Mouse (Mus musculus): ENCODE results near the gene Cuedc2.

Gene Cuedc2

DNA sequence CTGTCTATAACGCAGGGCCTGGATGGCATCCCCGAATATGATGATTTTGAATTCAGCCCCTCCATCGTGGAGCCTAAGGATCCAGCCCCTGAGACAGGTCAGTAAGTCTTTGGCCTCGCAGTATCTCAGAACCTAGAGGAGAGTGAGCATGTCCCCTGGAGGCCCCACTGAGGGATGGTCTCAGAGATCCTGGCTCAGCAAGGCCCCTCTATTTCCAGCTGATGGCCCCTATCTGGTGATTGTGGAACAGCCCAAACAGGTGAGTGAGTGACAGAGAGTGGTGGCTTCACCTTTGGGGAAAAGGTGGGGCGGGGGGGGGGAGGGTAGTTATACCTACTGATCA is 32.3 kb downstream of the Cuedc2 start:
- no peak for DNase-seq

DNA sequence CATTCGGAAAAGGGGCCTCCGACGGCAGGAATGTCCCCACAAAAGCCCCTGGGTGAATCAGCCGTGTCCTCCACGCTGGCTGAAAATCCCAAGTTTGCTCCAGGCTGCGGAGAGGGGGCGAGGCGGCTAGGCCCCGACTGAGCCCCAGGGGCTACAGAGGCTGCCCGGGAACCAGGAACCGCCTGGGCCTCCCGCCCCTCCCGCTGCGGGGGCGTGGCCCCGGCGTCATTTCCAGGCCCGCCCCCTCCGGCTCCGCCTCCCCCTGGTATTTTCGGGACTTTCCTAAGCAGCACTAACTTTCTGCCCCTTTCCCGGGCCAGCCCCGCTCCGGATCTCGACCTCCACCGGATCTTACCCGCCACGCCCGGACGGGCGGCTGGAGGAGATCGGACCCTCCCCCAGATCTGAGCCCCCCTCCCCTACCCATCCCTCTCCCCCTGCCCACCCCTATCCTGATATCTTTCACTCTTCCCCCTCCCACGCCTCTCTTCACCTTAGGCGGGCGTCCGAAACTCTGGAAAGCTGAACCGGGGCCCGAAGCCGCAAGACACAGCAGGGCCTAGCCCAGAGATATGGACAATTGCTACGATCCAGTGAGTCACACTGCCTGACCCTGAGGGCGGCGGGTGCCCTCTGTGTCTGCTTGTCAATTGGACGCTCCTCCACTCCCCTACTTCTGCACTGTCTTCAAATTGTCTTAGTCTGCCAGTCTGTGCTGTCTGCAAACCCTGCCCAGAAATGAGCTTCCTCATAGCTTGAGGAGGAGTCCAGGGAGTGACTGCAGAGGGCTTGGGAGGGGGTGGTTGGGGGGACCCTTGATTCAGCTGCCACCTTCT is 32.9 kb downstream of the Cuedc2 start:
- peak; percentile 75 for DNase-seq

DNA sequence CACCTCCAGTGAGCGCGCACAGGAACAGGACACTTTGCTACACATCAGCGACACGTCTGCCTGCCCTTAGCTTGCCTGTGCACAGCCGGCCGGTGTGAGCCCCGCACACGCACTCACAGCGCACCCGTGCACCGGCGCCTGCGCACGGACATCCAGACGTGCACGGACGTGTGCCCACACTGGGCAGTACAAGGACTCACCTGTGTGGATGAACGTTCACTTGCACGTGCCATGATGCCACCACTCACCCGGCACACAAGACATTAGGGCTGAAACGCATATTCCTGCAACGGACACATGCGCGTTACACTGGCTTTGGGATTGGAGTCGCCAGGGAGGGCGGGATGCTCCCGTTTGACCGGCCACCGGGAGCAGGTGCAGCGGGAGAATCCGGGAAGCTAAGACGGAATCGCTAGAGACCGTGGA is 33.6 kb downstream of the Cuedc2 start:
- DNase-seq: no peak

DNA sequence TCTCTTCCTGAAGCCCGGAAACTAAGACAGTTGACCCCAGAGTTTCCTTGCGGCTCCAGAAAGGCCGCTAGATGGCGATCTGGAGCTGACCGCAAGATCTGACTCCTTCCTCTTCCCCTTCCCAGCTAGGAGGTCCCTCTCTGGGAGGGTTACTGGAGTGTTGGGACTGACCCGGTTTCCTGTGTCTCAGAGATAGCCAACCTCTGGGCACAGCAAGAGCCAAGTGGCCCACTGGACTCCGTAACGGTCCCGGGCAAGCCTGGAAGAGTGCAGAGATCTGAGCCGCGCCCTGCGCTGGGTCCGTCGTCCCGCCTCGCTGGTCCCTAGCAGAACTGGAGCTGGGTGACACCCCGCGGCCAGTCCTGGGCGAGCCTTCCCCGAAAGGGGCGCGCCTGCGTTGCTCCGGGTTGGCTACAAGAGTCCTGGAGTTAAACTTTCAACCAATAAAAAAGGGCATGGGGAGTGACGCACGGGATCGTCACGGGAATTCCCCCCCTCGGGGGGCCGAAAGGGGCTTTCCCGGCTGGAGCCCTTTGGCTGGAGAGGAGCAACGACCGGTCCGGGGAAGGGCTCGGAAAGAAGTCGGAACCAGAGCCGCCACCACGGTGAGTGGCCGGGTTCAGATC is 34.2 kb downstream of the Cuedc2 start, which contains the start of gene Nfkb2:
Gene Nfkb2, plus strand, starts transcription at position 105 of the 626 bp plus-strand sequence.
- DNase-seq: peak; percentile 84

DNA sequence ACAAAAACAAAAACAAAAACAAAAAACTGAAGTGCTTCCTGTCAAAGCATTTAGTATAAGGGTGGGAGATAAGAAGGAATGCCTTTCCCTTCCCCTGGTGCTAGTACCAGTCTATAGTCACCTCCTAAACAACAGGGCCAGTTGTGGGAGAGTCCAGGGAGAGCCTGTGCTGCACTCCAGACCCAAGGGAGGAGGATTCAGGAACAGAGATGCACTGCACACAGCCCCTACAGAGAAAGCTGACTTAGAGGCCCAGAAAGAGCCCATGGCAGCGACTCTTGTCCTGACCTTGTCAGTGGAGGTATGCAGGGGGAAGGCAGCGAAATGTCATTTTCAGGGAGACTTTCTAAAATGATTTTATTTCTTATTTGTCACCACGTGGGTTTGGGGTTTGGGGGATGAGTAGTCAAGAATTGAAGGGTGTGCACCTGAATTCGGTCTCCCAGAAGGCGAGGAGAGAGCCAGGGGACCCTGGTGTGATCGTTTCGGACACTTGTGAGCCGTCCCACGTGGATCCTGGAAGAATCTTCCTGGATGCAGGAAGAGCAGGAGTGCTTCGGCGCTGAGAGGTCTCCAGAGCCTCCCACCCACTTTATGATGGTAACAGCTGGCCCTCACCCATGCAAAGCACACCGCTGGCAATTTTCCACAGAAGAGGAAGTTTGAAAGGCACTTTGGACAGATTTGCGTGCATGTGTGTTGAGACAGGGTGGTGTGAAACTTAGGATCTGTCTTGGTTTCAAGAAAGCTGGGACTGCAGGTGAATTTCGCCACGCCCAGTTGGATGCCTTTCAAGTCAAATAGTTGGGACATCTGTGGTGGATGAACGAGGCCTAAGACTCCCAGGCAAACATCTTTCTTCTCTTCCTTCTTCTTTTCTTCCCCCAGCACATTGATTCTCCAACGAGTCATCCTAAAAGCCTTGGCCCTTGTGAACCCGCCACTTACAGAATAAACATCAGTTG is 35.0 kb downstream of the Cuedc2 start:
- DNase-seq: no peak

DNA sequence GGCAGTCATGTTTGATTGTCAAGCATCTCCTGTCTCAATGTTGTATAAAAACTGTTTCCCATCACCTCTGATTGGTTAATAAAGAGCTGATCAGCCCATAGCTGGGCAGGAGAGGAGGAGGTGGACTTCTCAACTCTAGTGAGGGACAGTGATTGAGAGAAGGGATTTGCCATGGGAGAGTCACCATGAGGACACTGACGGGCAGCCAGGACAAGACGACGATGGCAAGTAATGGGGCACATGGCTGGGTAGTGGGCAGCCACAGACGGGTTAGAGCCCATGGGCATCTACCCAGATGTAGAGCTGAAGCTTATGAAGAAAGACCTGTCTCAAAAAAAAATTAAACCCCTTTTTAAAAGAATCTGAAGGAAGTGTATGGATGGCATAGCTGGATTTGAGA is 36.0 kb downstream of the Cuedc2 start:
- DNase-seq: no peak

DNA sequence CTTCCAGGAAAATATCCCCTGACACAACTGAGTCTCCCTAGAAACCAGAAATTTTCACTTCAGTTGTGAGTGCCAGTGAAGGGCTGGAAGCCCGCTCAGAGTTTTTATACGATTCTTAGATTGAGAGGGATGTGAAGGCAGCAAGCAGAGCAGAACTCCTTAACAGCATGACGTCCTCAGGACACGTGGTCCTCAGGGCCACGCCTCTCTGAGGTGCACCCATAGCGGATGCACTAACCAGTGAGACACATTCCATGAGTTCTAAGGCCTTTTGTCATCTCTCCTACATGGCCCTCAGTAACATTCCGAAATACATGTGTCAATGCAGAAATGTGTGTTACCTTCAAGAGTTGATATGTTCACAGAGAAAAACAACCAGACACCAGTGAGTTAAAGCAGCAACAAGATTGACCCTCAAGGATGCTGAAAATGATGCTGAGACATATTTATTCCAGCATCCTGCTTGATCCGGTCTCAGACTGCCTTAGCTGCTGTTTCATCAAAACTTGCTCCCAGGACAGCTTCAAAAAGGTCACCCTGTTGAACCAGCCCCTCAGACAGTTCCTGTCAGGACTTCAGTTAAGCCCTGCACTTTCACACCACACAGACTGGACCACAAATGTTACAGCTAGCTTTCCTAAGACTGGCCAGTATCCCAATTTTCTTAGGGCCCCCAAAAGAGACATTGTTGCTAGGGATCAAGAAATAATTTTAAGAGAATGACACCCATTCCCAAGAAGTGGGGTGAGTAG is 38.0 kb downstream of the Cuedc2 start:
- no peak for DNase-seq

DNA sequence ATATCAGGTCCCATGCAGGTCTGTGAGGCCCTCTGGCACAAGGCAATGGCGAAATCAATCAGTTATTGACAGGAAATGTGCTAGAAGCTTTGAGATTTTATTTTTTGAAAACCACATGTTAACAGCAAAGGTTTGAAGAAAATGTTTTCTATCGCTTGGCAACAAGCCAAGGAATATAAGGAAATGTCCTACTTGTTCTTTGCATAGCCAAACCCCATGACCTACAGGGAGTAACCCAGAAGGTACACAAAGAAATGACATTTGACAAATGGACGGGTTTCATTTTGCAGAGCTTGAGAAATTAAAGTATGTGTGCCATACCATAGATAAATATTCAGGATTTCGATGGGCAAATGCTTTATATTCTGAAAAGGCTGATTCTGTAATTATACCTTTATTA is 41.6 kb downstream of the Cuedc2 start:
- no peak for DNase-seq

DNA sequence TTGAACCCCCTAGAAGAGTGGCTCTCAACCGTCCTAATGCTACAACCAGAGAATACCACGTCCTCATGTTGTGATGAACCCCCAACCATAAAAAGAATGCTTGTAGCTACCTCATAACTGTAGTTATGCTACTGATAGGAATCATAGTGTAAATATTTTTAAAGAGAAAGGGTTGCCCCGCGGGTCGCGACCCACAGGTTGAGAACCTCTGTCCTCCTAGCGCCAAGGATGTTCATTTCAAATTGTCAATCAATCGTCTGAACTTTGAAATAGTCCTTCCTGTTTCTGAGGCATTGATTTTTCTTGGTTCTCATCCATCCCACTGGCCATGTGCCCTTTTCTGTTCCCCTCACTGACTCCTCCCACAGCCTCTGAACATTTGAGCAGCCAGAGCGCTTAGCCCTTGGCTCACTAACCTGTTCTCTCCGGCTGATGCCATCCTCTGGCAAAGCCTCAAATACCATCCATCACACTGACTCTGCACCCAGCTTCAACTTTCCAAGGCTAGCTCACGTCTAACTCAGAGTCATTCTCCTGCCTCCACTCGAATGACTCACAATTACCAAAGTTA is 47.9 kb downstream of the Cuedc2 start:
- no peak for DNase-seq

DNA sequence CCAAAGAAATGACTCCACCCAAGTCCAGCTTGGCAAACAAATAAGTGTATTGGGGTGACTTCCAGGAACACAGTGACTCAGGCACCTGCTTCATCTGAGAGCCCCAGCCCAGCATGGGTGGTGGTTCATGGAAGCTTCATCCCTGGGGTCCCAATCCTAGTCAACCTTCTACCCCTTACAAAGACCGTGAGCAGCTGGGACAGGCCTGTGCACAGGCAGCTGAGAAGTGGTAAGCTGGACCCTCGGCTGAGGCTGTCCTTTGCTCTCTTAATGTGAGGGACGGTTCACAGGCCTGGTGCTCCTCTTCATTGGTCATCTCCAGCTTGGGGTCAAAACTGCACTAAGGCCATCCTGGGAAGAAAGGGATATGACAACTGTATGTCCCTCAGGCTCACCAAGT is 50.9 kb downstream of the Cuedc2 start:
- no peak for DNase-seq

DNA sequence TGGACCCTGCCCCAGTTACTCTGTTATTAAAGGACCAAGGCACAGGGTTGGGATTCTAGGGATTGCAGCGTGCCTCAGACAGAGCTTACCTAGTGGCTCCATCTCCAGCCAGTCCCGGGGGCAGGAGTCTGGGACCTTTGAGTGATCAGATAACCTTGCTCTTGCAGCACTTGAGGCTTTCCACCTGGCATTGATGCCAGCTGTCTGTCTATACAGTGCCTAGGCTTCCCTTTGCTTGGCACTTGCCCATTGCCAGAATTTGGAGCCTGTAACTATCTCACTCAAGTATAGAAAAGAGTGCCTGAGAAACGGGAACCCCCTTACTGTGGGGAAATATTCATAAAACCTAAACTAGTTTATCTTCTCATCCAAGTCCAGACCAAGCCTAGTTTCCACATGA is 51.6 kb downstream of the Cuedc2 start:
- DNase-seq: no peak

DNA sequence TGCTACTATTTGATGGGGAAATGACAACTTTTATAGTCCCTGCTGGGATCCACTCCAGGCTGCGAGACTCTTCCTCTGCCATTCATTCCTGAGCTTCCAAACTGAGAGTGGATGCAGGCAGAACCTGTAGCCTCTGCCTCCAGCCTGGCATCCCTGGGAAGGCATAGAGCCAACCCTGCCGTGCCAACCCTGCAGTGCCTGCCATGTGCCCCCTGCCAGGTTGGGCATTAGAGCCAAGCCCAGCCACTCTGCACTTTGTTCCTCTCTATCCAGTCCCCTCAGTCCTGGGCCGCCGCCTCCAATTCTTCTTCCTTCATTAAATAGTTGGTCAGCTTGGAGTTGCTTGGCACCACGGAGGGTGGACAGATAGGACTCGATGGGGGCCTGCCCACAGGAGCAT is 52.5 kb downstream of the Cuedc2 start:
- DNase-seq: no peak

DNA sequence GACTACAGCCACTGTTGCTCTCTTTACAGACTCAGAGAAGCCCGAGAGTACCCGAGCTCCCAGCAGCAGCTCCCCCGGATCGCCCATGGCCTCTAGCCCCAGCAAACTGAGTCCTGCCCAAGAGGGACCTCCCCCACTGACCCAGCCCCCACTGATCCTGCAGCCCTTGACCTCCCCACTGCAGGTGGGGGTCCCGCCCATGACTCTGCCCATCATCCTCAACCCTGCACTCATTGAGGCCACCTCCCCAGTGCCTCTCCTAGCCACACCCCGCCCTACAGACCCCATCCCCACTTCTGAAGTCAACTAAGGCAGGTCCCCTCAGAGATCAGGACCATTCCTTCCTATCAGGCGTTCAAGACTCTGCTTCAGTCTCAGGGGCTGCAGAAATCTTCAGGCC is 52.9 kb downstream of the Cuedc2 start:
- DNase-seq: no peak

DNA sequence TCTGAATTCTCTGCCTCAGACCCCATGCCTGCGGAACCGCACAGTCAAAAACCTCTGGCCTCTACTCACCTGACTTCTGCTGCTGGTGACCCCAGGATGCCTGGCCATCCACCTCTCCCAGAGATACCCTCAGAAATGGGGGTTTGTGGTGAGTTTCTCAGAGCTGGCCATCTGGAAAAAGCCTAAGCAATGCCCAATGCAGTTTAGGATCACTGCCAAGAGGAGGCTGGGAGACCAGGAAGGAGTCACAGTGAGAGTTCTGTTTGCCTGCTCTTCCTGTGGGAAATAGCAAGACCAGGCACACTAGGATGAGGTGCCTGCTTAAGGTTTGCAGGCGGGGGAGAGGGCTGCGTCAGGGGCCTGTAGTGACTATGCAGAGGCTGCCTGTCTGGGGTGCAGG is 53.8 kb downstream of the Cuedc2 start:
- no peak for DNase-seq

DNA sequence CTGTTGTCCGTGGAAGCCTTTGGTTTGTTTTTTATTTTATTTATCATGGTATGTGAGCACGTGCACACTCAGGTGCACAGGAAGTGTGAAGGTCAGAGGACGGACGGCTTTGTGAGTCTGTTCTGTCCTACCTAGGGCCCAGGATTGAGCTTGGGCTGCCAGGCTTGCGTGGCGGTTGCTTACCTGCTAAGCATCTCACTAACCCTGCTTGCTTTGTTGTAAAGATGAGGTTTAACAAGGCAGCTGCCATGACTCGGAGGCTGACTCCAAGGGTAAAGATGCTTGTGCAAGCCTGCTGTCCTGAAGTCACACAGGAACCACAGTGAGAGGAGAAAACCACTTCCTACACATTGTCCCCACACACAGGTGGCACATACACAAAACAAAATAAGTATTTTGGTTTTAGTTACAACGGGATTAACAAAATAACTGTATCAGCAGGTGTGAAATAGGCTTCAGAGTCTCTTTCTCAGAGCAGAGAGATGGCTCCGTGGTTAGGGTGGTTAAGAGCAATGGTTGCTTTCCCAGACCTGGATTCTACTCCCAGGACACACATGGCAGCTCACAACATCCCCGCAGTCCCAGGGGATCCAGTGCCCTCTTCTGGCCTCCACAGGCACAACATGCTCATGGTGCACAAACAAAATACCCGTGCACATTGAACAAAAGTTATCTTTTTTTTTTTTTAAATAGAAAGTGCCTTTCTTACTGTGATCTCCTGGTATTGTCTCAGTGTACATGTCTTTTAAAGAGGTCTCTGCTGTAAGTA is 56.2 kb downstream of the Cuedc2 start:
- no peak for DNase-seq

Data from layer of hippocampus, adult 9-11 months (tissue).